Mouse (Mus musculus) retina, postnatal 7 days (tissue): ENCODE measurements around the gene Tsku.

Experiments used
- DNase-seq: peaks from one replicate; pipeline ENCODE4 v3.0.0-alpha.2; 2012; ENCODE audit warnings: low read depth, low spot score

Tsku gene

DNA sequence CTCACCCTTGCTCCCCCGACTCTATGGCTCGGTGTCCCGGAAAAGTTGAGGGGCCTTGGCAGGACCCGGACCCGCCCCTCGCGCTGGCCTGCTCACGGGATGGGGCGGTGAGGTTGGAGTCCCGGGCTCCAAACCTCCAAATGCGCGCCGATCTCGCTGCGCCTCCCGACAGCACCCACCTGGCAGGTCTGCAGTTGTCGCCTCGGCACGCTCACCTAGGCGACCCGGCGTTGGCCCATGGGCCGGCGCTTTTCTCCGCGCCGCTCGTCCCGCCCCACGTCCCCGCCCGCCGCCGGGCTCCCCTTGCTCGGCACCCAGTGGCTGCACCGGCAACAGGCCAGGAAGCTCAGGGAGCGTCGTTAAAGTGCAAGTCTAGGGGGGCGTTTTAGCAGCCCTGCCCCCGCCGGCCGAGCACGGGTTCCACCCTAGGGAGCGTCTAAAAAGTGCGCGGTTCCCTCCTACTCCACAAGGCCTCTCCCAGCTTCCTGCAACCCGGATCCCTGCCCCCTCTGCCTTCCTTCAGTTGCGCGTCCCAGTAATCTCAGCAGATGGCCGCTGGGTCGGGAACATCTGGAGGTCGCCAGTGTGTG, at the start of gene Tsku:
TSS of gene Tsku (minus strand) at position 266 of the 590 bp plus-strand sequence.
- peak; percentile 78 for DNase-seq

DNA sequence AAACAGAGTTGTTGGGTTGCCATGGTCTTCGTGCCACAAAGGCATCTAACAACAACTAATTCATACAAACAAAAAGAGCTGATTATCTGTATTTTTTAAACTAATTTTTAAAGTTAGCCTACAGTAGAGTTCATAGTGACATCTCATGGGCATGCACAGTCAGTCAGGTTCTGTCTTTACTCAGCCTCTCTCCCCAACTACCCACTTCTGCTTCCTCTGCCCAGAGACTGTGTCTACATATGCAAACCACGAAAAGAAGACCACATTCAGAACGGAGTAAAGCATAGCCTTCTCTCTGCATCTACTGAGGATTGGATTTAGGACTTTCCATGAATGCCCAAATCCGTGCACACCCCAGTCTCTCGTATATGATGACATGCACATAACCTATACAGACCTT, 46.5 kb upstream of the Tsku start:
- no peak for DNase-seq

DNA sequence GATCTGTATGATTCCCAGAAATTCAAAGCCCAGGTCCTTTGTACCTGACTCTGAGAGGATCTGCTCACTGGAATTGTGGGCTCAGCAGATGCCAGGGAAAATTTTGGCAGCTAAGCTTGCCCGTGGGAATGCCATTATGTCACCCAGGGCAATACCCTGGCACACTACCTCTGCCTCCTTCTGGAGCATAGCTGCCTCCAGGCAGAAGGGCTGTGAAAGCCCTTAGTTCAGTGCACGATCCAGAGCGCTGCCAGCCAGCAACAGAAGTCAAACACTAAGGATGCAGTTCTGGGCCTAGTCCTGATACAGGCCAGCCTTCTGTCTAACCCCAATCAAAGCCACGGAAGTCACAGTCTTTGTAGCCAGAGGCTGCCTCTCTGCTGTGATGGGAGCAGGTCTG, 42.9 kb upstream of the Tsku start:
- DNase-seq = no peak

DNA sequence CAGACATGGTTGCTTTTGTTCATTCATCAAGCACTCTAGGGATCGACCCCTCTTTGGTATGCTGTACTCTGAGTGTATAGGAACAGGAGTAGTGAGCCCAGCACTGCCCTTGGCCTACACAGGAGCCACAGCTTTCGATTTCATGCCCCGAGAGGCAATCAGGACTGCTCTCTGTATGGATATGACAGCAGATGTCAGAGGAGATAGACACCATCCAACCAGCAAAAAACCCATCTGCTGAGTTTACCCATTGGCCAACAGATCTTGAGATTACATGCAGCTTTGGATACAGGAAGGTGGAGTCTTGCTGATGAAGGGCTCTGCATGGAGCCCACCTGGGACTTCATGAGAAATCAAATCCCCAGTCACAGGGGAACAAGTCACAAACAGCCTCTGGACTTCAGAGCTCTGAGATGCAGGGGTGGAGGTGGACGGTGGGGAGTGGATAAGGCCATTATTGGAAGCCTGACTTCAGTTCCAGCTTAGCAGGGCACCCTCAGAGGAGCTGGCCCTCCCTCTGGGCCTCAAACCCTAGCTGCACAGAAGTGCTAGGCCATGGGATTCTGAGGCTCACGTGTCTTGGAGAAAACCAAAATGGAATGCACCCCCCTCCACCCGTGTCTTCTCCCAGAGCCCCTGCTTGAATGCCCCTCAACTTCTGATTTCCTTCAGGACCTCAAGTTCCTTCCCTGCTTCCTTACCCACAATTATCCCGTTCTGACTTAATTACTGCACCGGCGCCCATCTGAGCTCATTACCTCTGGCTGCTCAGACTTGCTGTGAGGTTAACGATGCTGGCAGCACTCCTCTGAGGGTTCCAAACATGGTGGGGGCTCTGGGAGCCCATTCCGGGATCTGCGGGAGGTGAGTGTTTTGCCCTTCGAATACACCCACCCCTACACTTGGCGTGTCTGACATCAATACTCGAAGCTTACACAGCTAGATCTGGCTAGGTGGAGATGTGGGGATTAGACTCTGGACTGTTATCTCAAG, 41.8 kb upstream of the Tsku start:
- DNase-seq = no peak

DNA sequence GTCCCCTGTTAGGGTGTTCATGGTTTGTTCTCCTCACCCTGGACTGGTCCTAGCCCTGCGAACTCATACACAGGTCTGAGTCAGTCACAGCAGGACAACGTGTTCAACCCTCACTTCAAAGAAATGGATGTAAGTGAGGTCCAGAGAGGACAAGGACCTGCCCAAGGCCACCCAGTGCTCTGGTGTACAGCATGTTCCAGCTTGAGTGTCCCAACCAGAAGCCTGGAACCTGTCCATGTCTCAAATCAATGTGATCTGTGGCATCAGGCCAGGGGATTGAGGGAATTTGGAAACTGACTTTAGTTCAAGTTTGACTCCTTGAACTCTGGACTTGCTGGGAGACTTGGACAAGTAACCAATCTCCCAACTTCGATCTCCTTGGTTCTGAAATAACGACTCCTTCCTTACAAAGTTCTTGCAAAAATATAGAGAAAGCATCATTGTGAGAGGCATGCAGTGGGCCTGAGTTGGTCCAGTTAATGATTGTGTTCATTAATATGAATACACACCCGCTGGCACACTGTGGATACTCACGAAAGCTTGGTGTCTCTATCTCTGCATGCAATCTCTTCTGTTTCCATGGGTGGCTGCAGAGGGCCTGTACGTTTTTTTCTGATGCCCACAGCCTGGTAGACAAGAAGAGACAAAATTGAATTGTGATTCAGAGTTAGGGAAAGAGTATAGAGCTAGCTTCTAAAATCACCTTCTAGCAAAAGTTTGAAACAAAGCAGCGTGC, 31.5 kb upstream of the Tsku start:
- DNase-seq = no peak

DNA sequence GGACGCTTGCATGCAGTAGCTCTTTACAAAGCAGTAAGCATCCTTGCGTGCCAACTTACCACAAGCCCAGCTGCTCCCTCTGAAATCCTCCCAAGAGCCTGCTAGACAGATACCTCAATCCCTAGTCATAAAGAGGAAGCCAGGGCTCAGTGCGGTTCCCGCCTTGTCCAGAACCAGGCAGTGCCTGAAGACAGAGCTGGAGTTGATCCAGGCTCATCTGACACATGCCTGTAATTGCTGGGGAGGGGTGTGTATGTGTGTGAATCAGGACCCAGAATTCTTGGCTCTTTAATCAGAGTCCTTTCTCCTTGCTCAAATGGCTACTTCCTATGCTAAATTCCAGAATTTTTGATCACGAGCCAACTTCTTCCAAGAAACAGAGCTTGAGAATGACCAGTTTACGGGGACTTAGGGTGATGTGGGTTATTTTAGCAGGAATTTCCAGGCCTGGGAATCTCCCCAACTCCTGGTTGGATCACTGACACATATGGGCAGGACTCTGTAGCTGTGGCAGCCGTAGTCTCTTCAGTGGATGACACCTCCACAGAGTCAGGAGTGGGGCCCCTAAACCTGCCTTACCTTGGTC, 30.3 kb upstream of the Tsku start:
- DNase-seq = no peak

DNA sequence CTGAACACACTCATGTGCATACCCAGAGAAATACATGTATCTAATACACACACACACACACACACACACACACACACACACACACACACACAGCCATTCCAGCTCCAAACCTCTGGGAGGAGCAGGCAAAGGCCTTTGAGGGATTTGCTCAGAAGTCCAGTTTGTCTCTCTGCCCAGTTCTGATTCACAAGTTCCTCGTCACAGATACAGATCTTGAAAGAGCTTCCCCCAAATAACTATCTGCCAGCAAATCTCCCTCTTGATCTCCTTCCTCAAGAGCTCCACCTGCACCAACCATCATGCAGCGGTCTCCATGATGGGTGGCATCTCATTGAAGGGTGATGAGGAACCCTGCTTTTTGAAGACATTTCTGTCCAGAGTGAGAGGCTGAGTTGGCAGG, 29.4 kb upstream of the Tsku start:
- no peak for DNase-seq

DNA sequence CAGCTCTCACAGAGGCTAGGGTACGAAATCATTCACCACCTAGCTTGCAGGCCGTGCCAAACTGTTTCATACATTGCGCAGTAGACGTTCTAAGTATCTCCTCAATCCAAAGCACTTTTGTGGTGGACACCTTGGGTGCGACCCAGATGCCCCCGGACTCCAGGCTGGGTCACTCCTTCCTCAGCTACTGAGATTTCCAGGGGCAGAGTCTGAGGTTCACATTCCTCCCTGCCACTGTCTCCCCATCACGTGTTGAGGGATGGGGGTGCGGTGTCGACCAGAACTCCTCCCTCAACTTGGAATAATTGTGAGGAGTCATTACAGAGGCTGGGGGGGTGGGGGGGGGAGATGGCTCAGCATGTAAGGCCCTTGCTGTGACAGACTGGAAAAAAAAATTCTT, 28.5 kb upstream of the Tsku start:
- DNase-seq = no peak

DNA sequence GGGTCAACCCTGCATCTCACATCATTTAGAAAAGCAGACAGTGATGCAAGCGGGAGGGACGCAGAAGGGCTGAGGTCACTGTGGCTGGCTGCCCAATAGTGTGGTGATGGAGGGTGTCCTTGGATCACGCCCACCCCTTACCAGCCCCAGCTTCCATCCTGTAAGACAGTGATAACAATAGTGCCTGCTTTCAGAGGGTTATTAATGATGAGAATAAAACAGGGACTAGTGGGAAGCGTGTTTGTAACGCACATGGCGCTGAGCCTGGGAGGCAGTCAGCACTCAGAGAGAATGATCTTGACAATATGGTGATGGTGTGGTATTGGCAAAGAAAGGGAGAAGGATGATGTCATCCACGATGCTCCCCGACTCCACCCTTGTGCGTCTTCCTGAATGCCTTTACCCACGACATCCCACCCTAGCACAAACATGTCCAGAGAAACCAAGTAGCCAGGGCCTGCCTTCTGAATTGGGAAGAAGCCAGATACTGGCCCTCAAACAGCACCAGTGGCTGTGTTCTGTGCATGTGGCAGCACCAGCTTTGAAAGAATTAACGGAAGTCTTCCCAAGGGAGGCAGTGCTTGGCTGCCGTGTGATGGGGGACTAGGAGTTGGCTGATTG, 27.9 kb upstream of the Tsku start:
- DNase-seq = no peak

DNA sequence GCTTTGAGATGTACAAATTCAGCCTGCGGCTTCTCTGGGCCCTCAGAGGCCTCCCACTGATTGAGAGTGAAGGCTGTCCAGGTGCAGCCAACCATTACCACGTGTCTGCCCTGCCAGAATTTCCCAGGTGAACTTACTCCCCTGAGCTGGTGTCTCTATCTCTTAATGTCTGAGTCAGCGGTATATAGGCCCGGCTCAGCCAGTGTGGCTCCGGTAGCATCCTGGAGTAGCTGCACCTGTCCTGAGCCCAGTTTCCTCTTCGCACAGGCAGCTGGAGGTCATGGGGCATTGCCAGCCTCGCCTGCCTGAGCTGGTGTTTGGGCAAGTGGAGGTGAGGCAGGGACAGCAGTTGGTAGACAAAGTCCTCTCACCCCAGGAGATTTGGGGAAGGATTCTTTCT, 26.1 kb upstream of the Tsku start:
- DNase-seq = no peak

DNA sequence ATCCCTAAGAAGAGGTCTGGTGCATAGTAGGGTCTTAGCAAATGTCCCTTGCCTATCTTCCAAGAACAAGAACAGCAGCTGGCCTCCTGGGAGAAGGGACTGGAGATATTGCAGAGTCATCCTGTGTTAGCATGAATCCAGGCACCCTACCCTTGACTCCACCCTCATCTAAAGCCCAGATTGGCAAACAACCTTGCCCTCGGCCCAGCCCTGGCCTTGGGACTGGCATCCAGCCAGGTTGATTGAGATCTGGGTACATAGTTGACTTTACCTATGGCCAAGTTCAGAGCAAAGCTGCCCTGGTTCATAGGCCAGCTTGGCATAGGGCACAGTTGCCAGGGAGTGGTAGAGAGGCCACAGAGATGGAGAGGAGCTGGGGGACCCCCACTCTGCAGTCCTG, 24.0 kb upstream of the Tsku start:
- DNase-seq = no peak

DNA sequence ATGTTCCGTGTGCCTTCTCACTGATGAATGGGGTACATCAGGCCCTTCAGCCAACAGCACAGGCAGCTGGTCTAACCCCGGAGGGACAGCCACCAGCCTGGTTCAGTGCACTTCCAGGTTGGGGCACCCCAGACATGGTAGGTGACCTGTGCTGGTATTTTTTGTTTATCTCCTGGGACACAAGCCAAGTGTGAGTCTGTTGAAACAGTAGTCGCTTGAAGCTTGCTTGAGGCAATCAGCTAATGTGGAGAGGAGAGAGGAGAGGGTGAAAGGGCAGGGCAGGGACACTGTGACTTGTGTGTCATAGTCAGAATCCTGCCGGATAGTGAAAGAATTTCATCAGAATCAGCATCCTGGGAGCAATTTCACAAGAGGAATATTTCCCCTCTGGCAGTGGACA, 22.2 kb upstream of the Tsku start:
- no peak for DNase-seq

DNA sequence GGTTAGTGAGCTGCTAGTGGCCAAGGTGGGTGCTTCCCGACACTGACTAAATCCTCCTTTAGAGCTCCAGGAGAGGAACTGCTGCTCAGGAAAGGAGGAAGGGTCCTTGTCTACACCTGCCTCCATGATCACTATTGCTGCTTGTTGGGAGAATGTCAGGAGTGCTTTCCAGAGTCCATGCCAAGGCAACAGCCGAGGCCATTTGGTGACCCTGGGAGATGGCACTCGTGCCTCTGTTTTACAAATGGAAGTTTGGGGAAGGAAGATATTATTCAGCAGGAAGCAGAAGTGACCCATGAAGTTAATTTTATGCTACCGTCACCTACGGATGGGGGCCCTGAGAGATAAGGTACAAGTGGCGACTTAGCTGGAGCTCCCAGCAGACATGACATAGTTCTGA, 21.7 kb upstream of the Tsku start:
- DNase-seq = no peak

DNA sequence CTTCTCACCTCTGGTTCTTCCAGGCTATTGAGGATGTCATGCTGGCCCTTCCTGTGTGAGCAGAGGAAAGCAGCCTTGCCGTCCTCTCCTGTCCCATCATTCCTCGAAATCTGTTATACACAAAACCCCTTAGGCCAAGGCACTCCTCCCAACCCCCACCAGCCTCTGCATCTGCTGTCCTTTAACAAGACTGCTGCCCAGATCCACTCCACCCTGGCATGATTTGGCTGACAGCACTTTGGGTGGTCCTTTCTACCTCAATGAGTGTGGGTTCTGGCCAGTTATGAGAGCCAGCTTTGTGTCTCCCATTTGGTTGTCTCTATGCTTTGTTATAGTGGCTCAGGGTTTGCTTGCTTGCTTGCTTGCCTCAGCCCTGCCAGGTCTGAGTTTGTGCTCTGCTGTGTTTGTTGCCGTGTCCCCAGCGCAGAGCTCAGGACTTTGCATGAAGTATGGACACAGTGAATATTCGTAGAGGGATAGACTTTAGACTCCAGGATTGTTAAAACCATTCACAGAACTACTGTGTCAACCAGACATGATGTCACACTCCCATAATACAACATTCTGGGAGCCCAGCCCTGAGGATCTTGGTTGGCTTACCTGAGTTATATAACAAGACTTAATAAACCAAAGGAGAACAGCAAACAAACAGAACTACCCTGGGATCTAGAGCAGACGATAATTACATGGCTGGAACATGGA, 19.2 kb upstream of the Tsku start:
- DNase-seq = no peak

DNA sequence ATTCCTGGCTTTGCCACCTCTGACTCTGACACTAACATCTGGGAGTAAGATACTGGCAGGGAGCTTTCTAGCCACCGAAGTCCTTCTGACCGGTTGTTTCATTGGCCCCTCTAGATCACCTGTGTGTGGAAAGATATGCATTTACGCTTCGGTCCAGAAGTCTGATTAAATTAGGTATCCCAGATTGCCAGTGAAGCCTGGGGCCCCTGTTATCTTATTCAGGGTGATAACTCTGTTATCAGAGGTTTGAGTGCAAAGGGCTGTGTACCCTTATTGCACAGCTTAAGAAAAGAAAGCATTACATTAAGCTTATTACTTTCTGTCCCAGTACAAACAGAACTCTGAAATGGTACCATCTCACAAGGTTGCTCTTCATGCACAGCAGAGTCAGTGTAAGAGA, 18.1 kb upstream of the Tsku start:
- DNase-seq = no peak

DNA sequence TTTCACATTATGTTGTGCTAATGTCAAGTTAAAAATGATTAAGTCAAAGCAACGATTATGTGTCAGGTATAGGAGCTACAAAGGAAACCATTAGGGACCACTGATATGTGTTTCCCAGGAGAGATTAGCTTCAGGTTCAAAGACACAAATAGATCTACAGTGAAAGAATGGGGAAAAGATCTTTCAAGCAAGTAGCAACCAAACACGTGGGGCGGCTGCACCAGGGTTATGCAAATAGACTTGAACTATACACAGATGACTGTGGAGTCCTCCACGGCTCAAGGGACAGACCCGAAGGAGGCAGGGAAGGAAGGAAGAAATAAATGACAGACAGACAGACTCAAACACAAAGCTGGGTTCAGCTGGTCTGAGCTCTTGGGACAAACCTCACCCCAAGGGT, 16.1 kb upstream of the Tsku start:
- DNase-seq = no peak

DNA sequence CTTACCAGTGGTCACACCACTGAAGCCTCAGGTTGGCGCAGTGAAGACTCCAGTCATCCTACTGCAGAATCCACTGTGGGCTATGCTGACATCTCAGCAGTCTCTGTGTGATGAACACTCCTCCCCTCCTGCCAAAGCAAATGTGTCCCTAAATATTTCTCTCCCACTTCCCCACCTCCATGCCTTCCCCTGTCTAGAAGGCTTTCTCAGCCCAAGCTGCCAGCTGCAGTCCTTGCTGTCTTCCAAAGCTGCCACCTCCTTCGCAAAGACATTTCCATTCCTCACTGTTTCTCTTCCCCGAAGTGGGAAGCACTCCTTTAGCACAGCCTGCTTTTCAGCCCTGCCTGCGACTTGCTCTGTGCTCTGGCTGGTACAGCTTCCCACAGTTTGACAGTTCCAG, 10.0 kb upstream of the Tsku start:
- DNase-seq = no peak

DNA sequence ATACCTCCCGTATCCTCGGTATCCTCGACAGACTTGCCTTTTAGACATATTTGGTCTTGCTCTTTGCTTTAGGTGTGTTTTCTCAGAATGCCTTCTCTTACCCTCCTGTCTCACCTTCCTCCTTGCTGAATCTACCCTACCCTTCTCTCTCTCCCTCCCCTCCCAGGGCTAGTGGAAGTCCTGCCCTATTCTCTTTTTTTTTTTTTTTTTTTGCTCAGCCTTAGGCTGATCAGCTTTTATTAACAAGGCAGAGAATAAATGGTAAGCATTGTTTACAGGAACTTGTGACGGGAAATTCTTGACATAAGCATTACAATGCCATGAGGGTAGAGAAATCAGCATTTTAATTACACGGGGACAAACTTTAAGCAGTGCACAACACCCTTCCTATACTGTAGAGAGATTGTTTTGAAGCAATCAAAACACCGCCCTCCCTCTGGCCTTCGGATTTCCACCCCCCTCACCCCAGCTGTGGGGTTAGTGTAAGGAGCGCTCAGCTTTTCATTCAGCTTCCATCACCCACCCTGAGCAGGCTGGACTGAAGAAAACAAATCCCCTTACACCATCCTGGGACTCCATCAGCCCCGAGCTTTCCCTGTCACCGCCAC, 8.7 kb upstream of the Tsku start:
- no peak for DNase-seq

DNA sequence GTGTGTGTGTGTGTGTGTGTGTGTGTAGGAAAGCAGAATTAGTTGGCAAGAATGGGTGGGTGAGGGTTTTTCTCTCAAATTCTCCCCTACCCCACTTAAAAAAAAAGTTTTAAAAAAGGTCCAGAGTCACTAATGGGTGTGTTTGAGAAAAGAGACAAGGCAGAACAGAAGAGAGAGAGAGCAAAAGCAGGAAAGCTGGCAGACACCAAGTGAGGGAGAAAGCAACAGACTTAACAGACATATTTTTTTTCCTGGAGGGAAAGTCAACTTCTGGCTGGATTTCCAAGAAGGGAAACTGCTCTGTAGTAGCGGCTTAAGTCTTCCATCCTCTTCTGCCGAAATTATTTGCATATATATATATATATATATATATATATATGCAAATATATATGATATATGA, 534 bp upstream of the Tsku start:
- DNase-seq = no peak

DNA sequence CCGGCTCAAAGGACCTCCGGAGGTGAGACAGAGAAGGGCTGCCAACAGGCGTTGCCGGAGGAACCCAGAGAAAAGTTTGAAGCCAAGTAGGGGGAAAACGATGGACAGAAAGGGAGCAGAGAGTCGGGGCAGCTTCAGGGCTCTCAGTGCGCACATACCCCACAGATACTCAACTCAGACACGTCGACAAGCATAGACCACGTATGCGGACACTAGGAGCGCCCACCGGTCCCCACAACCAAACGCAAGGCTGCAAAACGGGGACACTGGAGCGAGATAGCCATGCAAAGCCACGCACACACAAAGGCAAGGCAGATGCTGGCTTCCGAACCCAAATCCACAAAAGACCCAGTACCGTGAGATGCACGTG, 522 bp downstream of the Tsku start:
- no peak for DNase-seq
